Mouse (Mus musculus) kidney, postnatal 0 days (tissue): ENCODE results near the gene Osbpl6. TPM values are rescaled to one million over a fixed set of nuclear protein-coding genes. Genes with fewer than 3 reads are reported as not detected.

Source experiments
- ATAC-seq: fragments of 200-750 bp; cut with Nextera tagmentation; replicated peaks from 2 replicates; pipeline ENCODE4 v1.8.0; 2017; ENCODE audit warnings: low read depth, moderate number of reproducible peaks, moderate TSS enrichment, moderate library complexity; ENCODE audit not compliant: low FRiP score
- DNase-seq: peaks from one replicate; pipeline ENCODE4 v3.0.0-alpha.2; 2016; ENCODE audit warnings: low spot score
- H3K27ac ChIP-seq: fragments of 300-500 bp; sonication (generic); 2 replicates; pipeline ENCODE4 v1.5.1; 2014; ENCODE audit warnings: mild to moderate bottlenecking
- H3K27me3 ChIP-seq: fragments of 300-500 bp; sonication (generic); 2 replicates; pipeline ENCODE4 v1.6.1; 2014; ENCODE audit warnings: low read length, mixed read lengths; ENCODE audit not compliant: insufficient read depth
- H3K36me3 ChIP-seq: fragments of 300-500 bp; sonication (generic); 2 replicates; pipeline ENCODE4 v1.6.1; 2014; ENCODE audit warnings: low read length, mixed read lengths; ENCODE audit not compliant: insufficient read depth
- H3K4me1 ChIP-seq: fragments of 300-500 bp; sonication (generic); replicated peaks from 2 replicates; pipeline ENCODE4 v1.6.1; 2014; ENCODE audit warnings: antibody characterized with exemption, low read length, mixed read lengths; ENCODE audit not compliant: insufficient read depth
- H3K4me2 ChIP-seq: fragments of 300-500 bp; sonication (generic); 2 replicates; pipeline ENCODE4 v1.6.1; 2014; ENCODE audit warnings: mild to moderate bottlenecking, low read length, moderate library complexity, mixed read lengths
- H3K4me3 ChIP-seq: fragments of 300-500 bp; sonication (generic); replicated peaks from 2 replicates; pipeline ENCODE4 v1.5.1; 2014; ENCODE audit warnings: low read depth, low read length
- H3K9ac ChIP-seq: fragments of 300-500 bp; sonication (generic); 2 replicates; pipeline ENCODE4 v1.6.1; 2014; ENCODE audit warnings: low read depth, low read length
- H3K9me3 ChIP-seq: fragments of 300-500 bp; sonication (generic); replicated peaks from 2 replicates; pipeline ENCODE4 v1.6.1; 2016; ENCODE audit warnings: low read length, inconsistent platforms, mixed read lengths
- CTCF ChIP-seq: IDR thresholded peaks from 2 replicates; pipeline ENCODE4 v1.5.1; 2016; ENCODE audit warnings: antibody characterized with exemption, low read depth, mild to moderate bottlenecking, moderate library complexity
- WGBS: fragments of 180-500 bp; shearing (Covaris S2); extraction: QIAGEN DNeasy Blood & Tissue Kit; methylation state at CpG from one replicate; pipeline ENCODE4 v1.1.7; 2014; 5-methylcytosine and 5-hydroxymethylcytosine counted together
- polyA plus RNA-seq: library from polyadenylated mRNA; unstranded; fragments of >200 nt; fragmentation: Nextera tagmentation; extraction: Ambion mirVana; gene quantifications from 2 replicates; pipeline ENCODE4 v1.2.1, GENCODE M21; 2015

Osbpl6 gene
- polyA plus RNA-seq, 1 experiment from 2014 or later, result 19.4 TPM

DNA sequence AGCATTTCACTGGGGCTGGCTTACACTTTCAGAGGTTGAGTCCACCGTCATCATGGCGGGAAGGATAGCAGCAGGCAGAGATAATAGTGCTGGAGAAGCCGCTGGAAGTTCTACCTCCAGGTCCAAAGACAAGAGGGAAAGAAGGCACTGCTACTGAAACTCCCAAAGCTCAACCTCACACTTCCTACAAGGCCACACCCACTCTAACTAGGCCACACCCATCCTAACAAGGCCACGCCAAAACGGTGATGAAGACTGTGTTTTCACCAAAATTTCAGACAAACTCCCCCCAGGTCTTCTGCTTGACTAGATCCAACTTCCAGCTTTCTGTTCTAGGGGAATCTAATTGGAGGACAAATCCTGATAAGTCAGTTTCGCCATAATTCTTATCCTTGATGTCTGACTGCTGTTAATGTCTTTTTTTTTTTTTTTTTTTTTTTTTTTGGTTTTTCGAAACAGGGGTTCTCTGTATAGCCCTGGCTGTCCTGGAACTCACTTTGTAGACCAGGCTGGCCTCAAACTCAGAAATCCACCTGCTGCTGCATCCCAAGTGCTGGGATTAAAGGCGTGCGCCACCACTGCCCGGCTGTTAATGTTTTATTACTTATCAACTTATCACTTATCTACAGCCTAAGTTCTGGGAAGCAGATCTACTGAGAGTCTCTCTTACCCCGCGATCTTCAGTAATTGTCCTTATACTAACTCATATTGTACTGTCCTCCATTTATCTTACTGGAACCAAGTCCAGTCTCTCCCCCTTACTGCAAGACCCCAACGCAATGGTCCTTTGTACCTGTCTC, 37.2 kb upstream of the Osbpl6 start:
- Histone ChIP-seq H3K27ac (no peak overlapping the region), H3K9me3 (no peaks in the 10 kb centered on the region), H3K4me1 (no peaks in the 10 kb centered on the region), H3K9ac (0 out of 2 replicates have a peak overlapping the region, but pooled peaks have one; percentile 23), H3K4me3 (no peak overlapping the region), H3K36me3 (peaks cover 11% of the 10 kb centered on the region; the same call in 1 of the 2 replicates), H3K27me3 (no peaks in the 10 kb centered on the region), H3K4me2 (no peak overlapping the region)
- no peak for DNase-seq
- TF ChIP-seq CTCF, result no peak
- 72% methylated on average over 13 of the region's 13 CpGs for WGBS
- no peak for ATAC-seq

- Histone ChIP-seq H3K9me3 (no peaks in the 10 kb centered on the region), H3K4me3 (peak within 1 kb of the TSS; percentile 94), H3K9ac (peak within 1 kb of the TSS; percentile 85), H3K4me2 (peak within 1 kb of the TSS; percentile 92), H3K27ac (peak within 1 kb of the TSS; percentile 70), H3K27me3 (no peaks in the 10 kb centered on the region), H3K36me3 (peaks cover 14% of the 10 kb centered on the region; the same call in 1 of the 2 replicates), H3K4me1 (no peaks in the 10 kb centered on the region)
- TF ChIP-seq CTCF, result peak; percentile 87
- peak; percentile 89 for ATAC-seq
- DNase-seq, result peak; percentile 90
- WGBS, result under 1% methylated on average over 61 of the region's 61 CpGs
These were observed 36.3 kb upstream of the Osbpl6 start, which contains the start of gene Rbm45 for GRCm38 (mm10) chr2:76369821-76370655. Rbm45 (plus strand) TSS chr2:76369984.

- ATAC-seq, result no peak; the same call in 1 of the 2 replicates
- peak; percentile 13 for DNase-seq
These were observed 35.7 kb upstream of the Osbpl6 start for GRCm38 (mm10) chr2:76370656-76370922.

GRCm38 (mm10) chr2:76372244-76372643, 34.1 kb upstream of the Osbpl6 start:
- H3K9me3 ChIP-seq, result no peaks in the 10 kb centered on the region
- H3K27ac ChIP-seq, result no peak overlapping the region
- H3K27me3 ChIP-seq, result no peaks in the 10 kb centered on the region
- no peak overlapping the region for H3K4me2 ChIP-seq
- H3K4me3 ChIP-seq, result no peak overlapping the region
- ATAC-seq, result no peak
- no peak for TF ChIP-seq CTCF
- 84% methylated on average over 4 of the region's 4 CpGs for WGBS
- peaks cover 25% of the 10 kb centered on the region; the same call in 1 of the 2 replicates for H3K36me3 ChIP-seq
- no peak for DNase-seq
- H3K4me1 ChIP-seq, result no peaks in the 10 kb centered on the region
- H3K9ac ChIP-seq, result no peak overlapping the region

More at GRCm38 (mm10) chr2:76370656-76370922, 35.7 kb upstream of the Osbpl6 start:
- no peaks in the 10 kb centered on the region for H3K9me3 ChIP-seq
- no peak for TF ChIP-seq CTCF
- peaks cover 19% of the 10 kb centered on the region; the same call in 1 of the 2 replicates for H3K36me3 ChIP-seq
- H3K4me1 ChIP-seq, result no peaks in the 10 kb centered on the region
- peak overlapping the region; percentile 85 for H3K9ac ChIP-seq
- no peak overlapping the region for H3K27ac ChIP-seq
- no peaks in the 10 kb centered on the region for H3K27me3 ChIP-seq
- peak overlapping the region; percentile 94 for H3K4me3 ChIP-seq
- WGBS, result 2% methylated on average over 7 of the region's 7 CpGs
- H3K4me2 ChIP-seq, result peak overlapping the region; percentile 92

DNA sequence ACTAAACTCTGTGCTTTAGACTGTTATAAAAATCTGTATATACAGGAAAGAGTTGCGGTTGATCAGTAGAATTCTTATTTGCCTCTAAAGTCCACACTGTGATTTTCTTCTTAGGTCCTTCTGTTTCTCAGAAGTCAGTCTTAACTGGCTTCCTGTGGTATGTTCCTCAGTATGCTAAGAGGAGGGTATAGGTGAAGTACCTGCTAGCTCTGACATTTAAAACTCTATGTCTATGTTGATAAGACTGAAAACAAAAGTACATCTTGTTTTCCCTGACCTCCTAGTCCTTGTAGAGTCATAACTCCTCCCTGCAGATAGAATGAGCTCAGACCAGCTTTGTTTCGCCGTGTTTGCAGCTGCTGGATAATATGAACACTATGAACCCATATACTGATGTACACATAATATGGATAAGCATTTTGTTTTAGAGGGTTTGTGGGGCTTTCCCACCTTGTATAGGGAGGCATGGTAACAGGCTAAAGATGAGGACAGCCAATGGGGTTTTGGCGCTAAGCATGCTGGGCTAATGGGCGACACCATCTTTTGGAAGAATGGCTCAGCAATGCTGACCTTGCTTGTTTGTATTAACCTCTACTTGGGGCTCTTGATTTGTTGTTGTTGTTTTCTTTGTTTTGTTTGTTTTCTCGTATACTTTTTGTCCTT, 31.6 kb upstream of the Osbpl6 start:
- Histone ChIP-seq H3K27ac (no peak overlapping the region), H3K4me2 (no peak overlapping the region), H3K36me3 (peaks cover 43% of the 10 kb centered on the region), H3K4me3 (no peak overlapping the region), H3K4me1 (no peaks in the 10 kb centered on the region), H3K9me3 (no peaks in the 10 kb centered on the region), H3K27me3 (no peaks in the 10 kb centered on the region), H3K9ac (no peak overlapping the region)
- ATAC-seq, result no peak
- TF ChIP-seq CTCF, result no peak
- 94% methylated on average over 6 of the region's 6 CpGs for WGBS
- DNase-seq, result no peak

DNA sequence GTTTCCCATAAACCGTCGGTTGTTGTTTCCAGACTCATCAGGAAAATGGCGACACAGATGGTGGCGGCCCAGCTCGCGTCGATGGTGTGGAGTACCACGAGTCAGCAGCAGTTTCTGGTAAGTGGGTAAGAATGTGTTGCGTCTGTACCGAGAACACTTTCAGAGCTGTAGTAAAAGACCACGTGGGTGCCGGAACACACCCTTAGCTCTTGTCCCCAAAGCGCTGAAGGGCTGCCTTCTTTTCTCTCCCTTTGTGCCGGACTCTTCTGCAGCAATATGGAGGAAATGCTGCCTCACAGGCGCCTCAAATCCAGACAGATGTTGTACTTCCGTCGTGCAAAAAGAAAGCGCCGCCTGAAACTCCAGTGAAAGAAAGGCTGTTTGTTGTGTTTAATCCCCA, 27.7 kb upstream of the Osbpl6 start:
- Histone ChIP-seq H3K4me3 (no peak overlapping the region), H3K4me2 (no peak overlapping the region), H3K27me3 (no peaks in the 10 kb centered on the region), H3K27ac (no peak overlapping the region), H3K4me1 (no peaks in the 10 kb centered on the region), H3K36me3 (peaks cover 39% of the 10 kb centered on the region), H3K9me3 (no peaks in the 10 kb centered on the region), H3K9ac (no peak overlapping the region)
- WGBS, result 95% methylated on average over 19 of the region's 19 CpGs
- DNase-seq (no peak), ATAC-seq (no peak)
- no peak for TF ChIP-seq CTCF
